Mouse (Mus musculus) 416B (cell line): ENCODE data around the gene Gm20852.
"Not testable (repeated sequence)": the region's sequence is repeated elsewhere in the genome, so short reads cannot be mapped to it uniquely, and the experiment has no call there.

Source experiments
- DNase-seq: peaks from one replicate; pipeline ENCODE4 v3.0.0; 2011; ENCODE audit warnings: low read depth

Gm20852 gene

GRCm38 (mm10) chrY:66742023-66742422, at the start of gene Gm20852:
Gene Gm20852, minus strand, starts transcription at chrY:66742123.
- DNase-seq: not testable (repeated sequence)
